Mouse (Mus musculus) MEL (cell line): Measurements from ENCODE around the gene Slc30a9.

Experiments used
- BHLHE40 ChIP-seq: IDR thresholded peaks from 2 replicates; pipeline ENCODE4 v1.6.1; 2012; ENCODE audit warnings: low read depth, mild to moderate bottlenecking, inconsistent platforms, low read length, improper control_type of control experiment, borderline replicate concordance
- CTCF ChIP-seq, 3 experiments: IDR thresholded peaks in 2 of 3; conservative IDR thresholded peaks in 1 of 3; 2 replicates each; pipeline ENCODE4 v1.5.1; 2011 to 2012; ENCODE audit warnings: low read length in 3 of 3, low read depth in 2 of 3, mild to moderate bottlenecking in 2 of 3, improper control_type of control experiment in 1 of 3, inconsistent platforms in 1 of 3, mixed read lengths in 1 of 3, moderate library complexity in 1 of 3; ENCODE audit not compliant: control insufficient read depth in 1 of 3, insufficient read depth in 1 of 3, poor library complexity in 1 of 3, severe bottlenecking in 1 of 3
- EP300 ChIP-seq, 2 experiments: IDR thresholded peaks; 2 replicates each; pipeline ENCODE4 v1.6.1; 2011; ENCODE audit warnings: improper control_type of control experiment in 2 of 2, low read length in 2 of 2, low read depth in 1 of 2, mild to moderate bottlenecking in 1 of 2
- MAX ChIP-seq: IDR thresholded peaks from 2 replicates; pipeline ENCODE4 v1.6.1; 2011; ENCODE audit warnings: low read length, improper control_type of control experiment
- POLR2A ChIP-seq, 2 experiments: IDR thresholded peaks; 2 replicates each; pipeline ENCODE4 v1.6.1; 2011 to 2012; ENCODE audit warnings: low read length in 2 of 2, mild to moderate bottlenecking in 2 of 2, control low read depth in 1 of 2, improper control_type of control experiment in 1 of 2, low read depth in 1 of 2, moderate library complexity in 1 of 2; ENCODE audit not compliant: control insufficient read depth in 1 of 2, insufficient read depth in 1 of 2, poor library complexity in 1 of 2
- TBP ChIP-seq: IDR thresholded peaks from 2 replicates; pipeline ENCODE4 v1.8.0; 2011; ENCODE audit warnings: low read depth, low read length, improper control_type of control experiment
- USF1 ChIP-seq: IDR thresholded peaks from 2 replicates; pipeline ENCODE4 v1.6.1; 2014; ENCODE audit warnings: low read depth, mild to moderate bottlenecking, inconsistent platforms, low read length, improper control_type of control experiment, moderate library complexity
- ZNF384 ChIP-seq: IDR thresholded peaks from 2 replicates; pipeline ENCODE4 v1.6.1; 2012; ENCODE audit warnings: low read depth, mild to moderate bottlenecking, inconsistent platforms, low read length, improper control_type of control experiment

DNA sequence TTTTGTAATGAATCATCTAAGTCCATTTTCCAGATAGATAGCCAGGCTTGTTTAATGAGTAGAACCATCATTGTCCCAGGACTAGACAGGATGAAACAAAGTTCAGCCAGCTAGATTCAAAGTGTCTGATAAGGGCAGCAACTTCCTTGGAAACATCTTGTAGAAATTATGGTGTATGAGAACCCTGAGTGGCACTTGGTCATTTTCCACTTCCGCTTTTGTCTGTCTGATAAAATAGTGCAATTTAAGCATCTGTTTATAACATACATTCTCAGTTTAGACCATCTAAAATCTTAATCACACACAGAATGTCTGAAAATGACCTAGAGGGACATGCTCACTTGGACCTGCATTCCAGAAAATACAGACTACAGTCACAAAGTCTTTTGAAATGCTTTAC, 2.9 kb upstream of the Slc30a9 start:
- TF ChIP-seq EP300 (IDR thresholded peaks at IDR 0.05; ENCODE audit: low read depth in 1 of 2, low read length in 2 of 2), result peak in 1 of 2 experiments; percentile 40; a peak in 1 of 4 replicates
- TF ChIP-seq TBP, result no peak
- TF ChIP-seq POLR2A (IDR thresholded peaks at IDR 0.05; ENCODE audit: control insufficient read depth in 1 of 2, insufficient read depth in 1 of 2, low read depth in 1 of 2, low read length in 2 of 2, poor library complexity in 1 of 2), result no peak
- TF ChIP-seq MAX, result no peak
- no peak for TF ChIP-seq ZNF384
- TF ChIP-seq USF1, result no peak
- no peak for TF ChIP-seq CTCF (IDR thresholded peaks at IDR 0.05 in 2 of 3, conservative IDR thresholded peaks at IDR 0.05 in 1 of 3; ENCODE audit: control insufficient read depth in 1 of 3, insufficient read depth in 1 of 3, low read depth in 2 of 3, low read length in 3 of 3, poor library complexity in 1 of 3, severe bottlenecking in 1 of 3)
- no peak for TF ChIP-seq BHLHE40
